Mouse (Mus musculus) intestine, embryonic 15.5 days (tissue): ENCODE results near the gene Fundc2. TPM values are rescaled to one million over a fixed set of nuclear protein-coding genes. Genes with fewer than 3 reads are reported as not detected.

ENCODE experiments used
- ATAC-seq: fragments of 200-750 bp; cut with Nextera tagmentation; 2 replicates; pipeline ENCODE4 v1.8.0; 2017; ENCODE audit warnings: moderate TSS enrichment, moderate library complexity
- H3K27ac ChIP-seq: fragments of 300-500 bp; sonication (generic); 2 replicates; pipeline ENCODE4 v1.5.1; 2015; ENCODE audit warnings: mild to moderate bottlenecking, inconsistent platforms
- H3K27me3 ChIP-seq: fragments of 300-500 bp; sonication (generic); replicated peaks from 2 replicates; pipeline ENCODE4 v1.6.1; 2015; ENCODE audit warnings: inconsistent platforms
- H3K36me3 ChIP-seq: fragments of 300-500 bp; sonication (generic); 2 replicates; pipeline ENCODE4 v1.6.1; 2015; ENCODE audit warnings: inconsistent platforms
- H3K4me1 ChIP-seq: fragments of 300-500 bp; sonication (generic); replicated peaks from 2 replicates; pipeline ENCODE4 v1.6.1; 2015; ENCODE audit warnings: inconsistent platforms
- H3K4me2 ChIP-seq: fragments of 300-500 bp; sonication (generic); replicated peaks from 2 replicates; pipeline ENCODE4 v1.6.1; 2015; ENCODE audit warnings: mild to moderate bottlenecking, inconsistent platforms
- H3K4me3 ChIP-seq: fragments of 300-500 bp; sonication (generic); replicated peaks from 2 replicates; pipeline ENCODE4 v1.5.1; 2015; ENCODE audit warnings: inconsistent platforms
- H3K9ac ChIP-seq: fragments of 300-500 bp; sonication (generic); 2 replicates; pipeline ENCODE4 v1.6.1; 2015; ENCODE audit warnings: inconsistent platforms
- H3K9me3 ChIP-seq: fragments of 300-500 bp; sonication (generic); 2 replicates; pipeline ENCODE4 v1.6.1; 2016; ENCODE audit warnings: inconsistent platforms
- WGBS: fragments of 180-500 bp; shearing (Covaris S2); methylation state at CpG from one replicate; pipeline ENCODE4 v1.1.7; 2015; 5-methylcytosine and 5-hydroxymethylcytosine counted together
- polyA plus RNA-seq: library from polyadenylated mRNA; unstranded; fragments of >200 nt; fragmentation: Nextera tagmentation; extraction: Ambion mirVana; gene quantifications from 2 replicates; pipeline ENCODE4 v1.2.1, GENCODE M21; 2015

Gene Fundc2
- polyA plus RNA-seq, result 59.8 and 81.7 TPM in 2 replicates

GRCm38 (mm10) chrX:75382195-75382771, at the start of gene Fundc2, which contains the start of gene F8:
Gene Fundc2 (plus strand): TSS chrX:75382399.
Gene F8 (minus strand): TSS chrX:75382615.
- WGBS, result 14% methylated on average over 25 of the region's 25 CpGs
- H3K4me3 ChIP-seq, result peak within 1 kb of the TSS; percentile 45
- H3K27ac ChIP-seq, result peak within 1 kb of the TSS; percentile 73; the same call in 1 of the 2 replicates
- no peaks in the 10 kb centered on the region for H3K9me3 ChIP-seq
- H3K4me2 ChIP-seq, result peak within 1 kb of the TSS; percentile 51
- H3K27me3 ChIP-seq, result no peaks in the 10 kb centered on the region
- H3K9ac ChIP-seq, result peak within 1 kb of the TSS; percentile 60
- ATAC-seq, result peak; percentile 99
- H3K4me1 ChIP-seq, result no peaks in the 10 kb centered on the region
- no peaks in the 10 kb centered on the region for H3K36me3 ChIP-seq

GRCm38 (mm10) chrX:75370197-75370596, 12.0 kb upstream of the Fundc2 start:
- no peaks in the 10 kb centered on the region for H3K9me3 ChIP-seq
- no peak for ATAC-seq
- no peak overlapping the region for H3K27ac ChIP-seq
- no peaks in the 10 kb centered on the region for H3K36me3 ChIP-seq
- no peak overlapping the region for H3K4me3 ChIP-seq
- no peak overlapping the region for H3K4me2 ChIP-seq
- no peaks in the 10 kb centered on the region for H3K27me3 ChIP-seq
- no peak overlapping the region for H3K9ac ChIP-seq
- H3K4me1 ChIP-seq, result no peaks in the 10 kb centered on the region

- Histone ChIP-seq H3K4me1 (no peaks in the 10 kb centered on the region), H3K4me2 (no peak overlapping the region), H3K4me3 (no peak overlapping the region), H3K36me3 (no peaks in the 10 kb centered on the region), H3K27ac (no peak overlapping the region), H3K27me3 (no peaks in the 10 kb centered on the region), H3K9ac (no peak overlapping the region), H3K9me3 (no peaks in the 10 kb centered on the region)
- 51% methylated on average over 2 of the region's 2 CpGs for WGBS
- peak; percentile 45; the same call in 1 of the 2 replicates for ATAC-seq
Measured at GRCm38 (mm10) chrX:75372666-75373425, 9.4 kb upstream of the Fundc2 start.

GRCm38 (mm10) chrX:75376815-75377214, 5.4 kb upstream of the Fundc2 start:
- no peaks in the 10 kb centered on the region for H3K27me3 ChIP-seq
- no peak overlapping the region for H3K27ac ChIP-seq
- H3K9me3 ChIP-seq, result no peaks in the 10 kb centered on the region
- no peak for ATAC-seq
- no peaks in the 10 kb centered on the region for H3K4me1 ChIP-seq
- H3K36me3 ChIP-seq, result no peaks in the 10 kb centered on the region
- no peak overlapping the region for H3K4me3 ChIP-seq
- H3K4me2 ChIP-seq, result no peak overlapping the region
- H3K9ac ChIP-seq, result no peak overlapping the region

GRCm38 (mm10) chrX:75381176-75381575, 1.0 kb upstream of the Fundc2 start:
- H3K36me3 ChIP-seq, result no peaks in the 10 kb centered on the region
- no peaks in the 10 kb centered on the region for H3K9me3 ChIP-seq
- H3K9ac ChIP-seq, result no peak overlapping the region
- WGBS, result 83% methylated on average over 1 of the region's 1 CpGs
- no peaks in the 10 kb centered on the region for H3K27me3 ChIP-seq
- H3K4me2 ChIP-seq, result no peak overlapping the region
- no peak overlapping the region for H3K27ac ChIP-seq
- H3K4me1 ChIP-seq, result no peaks in the 10 kb centered on the region
- no peak overlapping the region for H3K4me3 ChIP-seq
- ATAC-seq, result no peak

GRCm38 (mm10) chrX:75381699-75382098, 500 bp upstream of the Fundc2 start:
- Histone ChIP-seq H3K27ac (no peak overlapping the region), H3K27me3 (no peaks in the 10 kb centered on the region), H3K9ac (no peak overlapping the region), H3K4me2 (peak overlapping the region; percentile 51; the same call in 1 of the 2 replicates), H3K4me3 (peak overlapping the region; percentile 45; the same call in 1 of the 2 replicates), H3K4me1 (no peaks in the 10 kb centered on the region), H3K9me3 (no peaks in the 10 kb centered on the region), H3K36me3 (no peaks in the 10 kb centered on the region)
- ATAC-seq, result peak; percentile 59
- WGBS, result 65% methylated on average over 5 of the region's 5 CpGs

- ATAC-seq, result no peak
- no peak overlapping the region for H3K4me2 ChIP-seq
- H3K27ac ChIP-seq, result no peak overlapping the region
- no peak overlapping the region for H3K4me3 ChIP-seq
- 86% methylated on average over 1 of the region's 1 CpGs for WGBS
- H3K9ac ChIP-seq, result no peak overlapping the region
- H3K4me1 ChIP-seq, result no peaks in the 10 kb centered on the region
- H3K9me3 ChIP-seq, result no peaks in the 10 kb centered on the region
- no peaks in the 10 kb centered on the region for H3K27me3 ChIP-seq
- H3K36me3 ChIP-seq, result no peaks in the 10 kb centered on the region
Measured at GRCm38 (mm10) chrX:75399471-75399870, 17.3 kb downstream of the Fundc2 start.

GRCm38 (mm10) chrX:75402668-75403067, 20.5 kb downstream of the Fundc2 start:
- Histone ChIP-seq H3K4me3 (no peak overlapping the region), H3K9me3 (no peaks in the 10 kb centered on the region), H3K36me3 (no peaks in the 10 kb centered on the region), H3K4me2 (no peak overlapping the region), H3K9ac (no peak overlapping the region), H3K27ac (no peak overlapping the region), H3K4me1 (no peaks in the 10 kb centered on the region), H3K27me3 (no peaks in the 10 kb centered on the region)
- no peak for ATAC-seq
- WGBS, result 64% methylated on average over 2 of the region's 2 CpGs

GRCm38 (mm10) chrX:75403350-75403749, 21.2 kb downstream of the Fundc2 start:
- Histone ChIP-seq H3K4me1 (no peaks in the 10 kb centered on the region), H3K9me3 (no peaks in the 10 kb centered on the region), H3K36me3 (no peaks in the 10 kb centered on the region), H3K4me2 (no peak overlapping the region), H3K27me3 (no peaks in the 10 kb centered on the region), H3K4me3 (no peak overlapping the region), H3K9ac (no peak overlapping the region), H3K27ac (no peak overlapping the region)
- no peak for ATAC-seq

- no peaks in the 10 kb centered on the region for H3K4me1 ChIP-seq
- no peak overlapping the region for H3K4me2 ChIP-seq
- ATAC-seq, result no peak
- WGBS, result 86% methylated on average over 1 of the region's 1 CpGs
- H3K27ac ChIP-seq, result no peak overlapping the region
- H3K9ac ChIP-seq, result no peak overlapping the region
- no peaks in the 10 kb centered on the region for H3K27me3 ChIP-seq
- no peaks in the 10 kb centered on the region for H3K9me3 ChIP-seq
- H3K4me3 ChIP-seq, result no peak overlapping the region
- H3K36me3 ChIP-seq, result no peaks in the 10 kb centered on the region
Measured at GRCm38 (mm10) chrX:75409711-75410110, 27.5 kb downstream of the Fundc2 start.

GRCm38 (mm10) chrX:75415936-75416785, 34.0 kb downstream of the Fundc2 start, which contains the start of the genes Cmc4, Mtcp1 and Brcc3:
Gene Cmc4 (minus strand): TSS chrX:75416584.
Gene Mtcp1 (minus strand): TSS chrX:75416588.
Gene Brcc3 (plus strand): TSS chrX:75416628.
- Histone ChIP-seq H3K27me3 (no peaks in the 10 kb centered on the region), H3K27ac (peak within 1 kb of the TSS; percentile 92), H3K9ac (peak within 1 kb of the TSS; percentile 57), H3K9me3 (no peaks in the 10 kb centered on the region), H3K4me1 (no peaks in the 10 kb centered on the region), H3K4me2 (peak within 1 kb of the TSS; percentile 46), H3K4me3 (peak within 1 kb of the TSS; percentile 48), H3K36me3 (no peaks in the 10 kb centered on the region)
- peak; percentile 100 for ATAC-seq
- 14% methylated on average over 52 of the region's 52 CpGs for WGBS
